Mouse (Mus musculus): ENCODE measurements around the gene Cacna1e. TPM values are rescaled to one million over a fixed set of nuclear protein-coding genes. Genes with fewer than 3 reads are reported as not detected.

Cacna1e gene
- polyA plus RNA-seq, 1 experiment from 2014 or later: 3.7 TPM

- Histone ChIP-seq H3K4me2 (replicated peaks) (no peak overlapping the region), H3K4me1 (no peaks in the 10 kb centered on the region), H3K27me3 (no peaks in the 10 kb centered on the region), H3K4me3 (no peak overlapping the region), H3K27ac (replicated peaks) (no peak overlapping the region), H3K36me3 (no peaks in the 10 kb centered on the region), H3K9ac (replicated peaks) (no peak overlapping the region), H3K9me3 (no peaks in the 10 kb centered on the region)
- 84% methylated on average over 1 of the region's 1 CpGs for WGBS
- ATAC-seq (ENCODE audit: low FRiP score, low read depth): no peak
Measured at GRCm38 (mm10) chr1:154865981-154866380, 18.3 kb downstream of the Cacna1e start.

GRCm38 (mm10) chr1:154861416-154861815 lies 22.9 kb downstream of the Cacna1e start:
- Histone ChIP-seq H3K4me3 (no peak overlapping the region), H3K4me2 (replicated peaks) (no peak overlapping the region), H3K4me1 (no peaks in the 10 kb centered on the region), H3K27me3 (no peaks in the 10 kb centered on the region), H3K27ac (replicated peaks) (no peak overlapping the region), H3K36me3 (no peaks in the 10 kb centered on the region), H3K9me3 (no peaks in the 10 kb centered on the region), H3K9ac (replicated peaks) (no peak overlapping the region)
- ATAC-seq (ENCODE audit: low FRiP score, low read depth): no peak
- 76% methylated on average over 9 of the region's 9 CpGs for WGBS

GRCm38 (mm10) chr1:154854564-154854963 lies 29.7 kb downstream of the Cacna1e start:
- Histone ChIP-seq H3K27me3 (no peaks in the 10 kb centered on the region), H3K27ac (replicated peaks) (no peak overlapping the region), H3K36me3 (no peaks in the 10 kb centered on the region), H3K4me1 (no peaks in the 10 kb centered on the region), H3K9me3 (no peaks in the 10 kb centered on the region), H3K9ac (replicated peaks) (no peak overlapping the region), H3K4me3 (no peak overlapping the region), H3K4me2 (replicated peaks) (no peak overlapping the region)
- 92% methylated on average over 3 of the region's 3 CpGs for WGBS
- no peak for ATAC-seq (ENCODE audit: low FRiP score, low read depth)

GRCm38 (mm10) chr1:154850515-154851287 lies 33.6 kb downstream of the Cacna1e start:
- Histone ChIP-seq H3K27ac (replicated peaks) (no peak overlapping the region), H3K4me2 (replicated peaks) (no peak overlapping the region), H3K9me3 (no peaks in the 10 kb centered on the region), H3K27me3 (no peaks in the 10 kb centered on the region), H3K4me3 (no peak overlapping the region), H3K36me3 (no peaks in the 10 kb centered on the region), H3K4me1 (no peaks in the 10 kb centered on the region), H3K9ac (replicated peaks) (no peak overlapping the region)
- 78% methylated on average over 6 of the region's 6 CpGs for WGBS
- no peak for ATAC-seq (ENCODE audit: low FRiP score, low read depth)

GRCm38 (mm10) chr1:154848683-154849579 lies 35.4 kb downstream of the Cacna1e start:
- Histone ChIP-seq H3K9ac (replicated peaks) (no peak overlapping the region), H3K36me3 (no peaks in the 10 kb centered on the region), H3K27me3 (no peaks in the 10 kb centered on the region), H3K4me3 (no peak overlapping the region), H3K9me3 (no peaks in the 10 kb centered on the region), H3K4me2 (replicated peaks) (no peak overlapping the region), H3K4me1 (no peaks in the 10 kb centered on the region), H3K27ac (replicated peaks) (no peak overlapping the region)
- 87% methylated on average over 6 of the region's 6 CpGs for WGBS
- no peak for ATAC-seq (ENCODE audit: low FRiP score, low read depth)

- Histone ChIP-seq H3K27ac (replicated peaks) (no peak overlapping the region), H3K9me3 (no peaks in the 10 kb centered on the region), H3K36me3 (no peaks in the 10 kb centered on the region), H3K9ac (replicated peaks) (no peak overlapping the region), H3K4me1 (peaks cover 5% of the 10 kb centered on the region; the same call in 1 of the 2 replicates), H3K27me3 (no peaks in the 10 kb centered on the region), H3K4me3 (no peak overlapping the region), H3K4me2 (replicated peaks) (no peak overlapping the region)
- ATAC-seq (ENCODE audit: low FRiP score, low read depth): no peak
- 98% methylated on average over 2 of the region's 2 CpGs for WGBS
Measured at GRCm38 (mm10) chr1:154846900-154847299, 37.4 kb downstream of the Cacna1e start.

GRCm38 (mm10) chr1:154843427-154843826 lies 40.9 kb downstream of the Cacna1e start:
- WGBS: 65% methylated on average over 2 of the region's 2 CpGs
- H3K4me2 ChIP-seq (replicated peaks): no peak overlapping the region

GRCm38 (mm10) chr1:154842336-154842735 lies 42.0 kb downstream of the Cacna1e start:
- 89% methylated on average over 5 of the region's 5 CpGs for WGBS
- no peak for ATAC-seq (ENCODE audit: low FRiP score, low read depth)
- Histone ChIP-seq H3K4me3 (no peak overlapping the region), H3K4me1 (peaks cover 5% of the 10 kb centered on the region; the same call in 1 of the 2 replicates), H3K9ac (replicated peaks) (no peak overlapping the region), H3K9me3 (no peaks in the 10 kb centered on the region), H3K27ac (replicated peaks) (no peak overlapping the region), H3K4me2 (replicated peaks) (no peak overlapping the region), H3K27me3 (no peaks in the 10 kb centered on the region), H3K36me3 (no peaks in the 10 kb centered on the region)

More at GRCm38 (mm10) chr1:154843427-154843826, 40.9 kb downstream of the Cacna1e start:
- no peak overlapping the region for H3K4me3 ChIP-seq
- no peaks in the 10 kb centered on the region for H3K27me3 ChIP-seq
- H3K9me3 ChIP-seq: no peaks in the 10 kb centered on the region
- H3K4me1 ChIP-seq: peaks cover 5% of the 10 kb centered on the region; the same call in 1 of the 2 replicates
- no peaks in the 10 kb centered on the region for H3K36me3 ChIP-seq
- no peak overlapping the region for H3K27ac ChIP-seq (replicated peaks)
- no peak overlapping the region for H3K9ac ChIP-seq (replicated peaks)
- ATAC-seq (ENCODE audit: low FRiP score, low read depth): no peak

GRCm38 (mm10) chr1:154841057-154841630 lies 43.2 kb downstream of the Cacna1e start:
- no peak overlapping the region for H3K27ac ChIP-seq (replicated peaks)
- no peaks in the 10 kb centered on the region for H3K27me3 ChIP-seq
- H3K9ac ChIP-seq (replicated peaks): no peak overlapping the region
- no peaks in the 10 kb centered on the region for H3K9me3 ChIP-seq
- H3K36me3 ChIP-seq: no peaks in the 10 kb centered on the region
- ATAC-seq (ENCODE audit: low FRiP score, low read depth): no peak
- no peak overlapping the region for H3K4me2 ChIP-seq (replicated peaks)
- H3K4me3 ChIP-seq: no peak overlapping the region
- 86% methylated on average over 6 of the region's 6 CpGs for WGBS
- peaks cover 5% of the 10 kb centered on the region; the same call in 1 of the 2 replicates for H3K4me1 ChIP-seq

GRCm38 (mm10) chr1:154839272-154839671 lies 45.0 kb downstream of the Cacna1e start:
- ATAC-seq (ENCODE audit: low FRiP score, low read depth): no peak
- WGBS: 88% methylated on average over 4 of the region's 4 CpGs
- Histone ChIP-seq H3K27me3 (no peaks in the 10 kb centered on the region; the same call in 1 of the 2 replicates), H3K9ac (replicated peaks) (no peak overlapping the region), H3K9me3 (no peaks in the 10 kb centered on the region), H3K36me3 (no peaks in the 10 kb centered on the region), H3K27ac (replicated peaks) (no peak overlapping the region), H3K4me2 (replicated peaks) (no peak overlapping the region), H3K4me3 (no peak overlapping the region), H3K4me1 (peaks cover 5% of the 10 kb centered on the region; the same call in 1 of the 2 replicates)

GRCm38 (mm10) chr1:154836473-154836872 lies 47.8 kb downstream of the Cacna1e start:
- Histone ChIP-seq H3K36me3 (no peaks in the 10 kb centered on the region), H3K9ac (replicated peaks) (no peak overlapping the region), H3K27ac (replicated peaks) (no peak overlapping the region), H3K9me3 (no peaks in the 10 kb centered on the region), H3K4me2 (replicated peaks) (no peak overlapping the region), H3K4me3 (no peak overlapping the region), H3K4me1 (peaks cover 5% of the 10 kb centered on the region; the same call in 1 of the 2 replicates), H3K27me3 (no peaks in the 10 kb centered on the region; the same call in 1 of the 2 replicates)
- ATAC-seq (ENCODE audit: low FRiP score, low read depth): no peak
- WGBS: 88% methylated on average over 5 of the region's 5 CpGs

- Histone ChIP-seq H3K4me3 (no peak overlapping the region), H3K4me1 (peaks cover 8% of the 10 kb centered on the region; the same call in 1 of the 2 replicates), H3K4me2 (replicated peaks) (no peak overlapping the region), H3K9ac (replicated peaks) (no peak overlapping the region), H3K27ac (replicated peaks) (no peak overlapping the region), H3K27me3 (peaks cover 3% of the 10 kb centered on the region), H3K9me3 (no peaks in the 10 kb centered on the region), H3K36me3 (no peaks in the 10 kb centered on the region)
- WGBS: 77% methylated on average over 9 of the region's 9 CpGs
- no peak for ATAC-seq (ENCODE audit: low FRiP score, low read depth)
Measured at GRCm38 (mm10) chr1:154832168-154832539, 52.1 kb downstream of the Cacna1e start.

All from midbrain, embryonic 12.5 days (tissue).